Mouse (Mus musculus) brain, embryonic 14.5 days (tissue): ENCODE results near the gene Myl3.

ENCODE experiments used
- CTCF ChIP-seq: fragments of 200-500 bp; IDR thresholded peaks from 2 replicates; pipeline ENCODE4 v1.5.1; 2012; ENCODE audit warnings: inconsistent platforms, mild to moderate bottlenecking, moderate library complexity, borderline replicate concordance; ENCODE audit not compliant: insufficient read depth, insufficient read length; ENCODE audit errors: extremely low read depth
- POLR2A ChIP-seq: fragments of 200-500 bp; IDR thresholded peaks from 2 replicates; pipeline ENCODE4 v1.6.1; 2012; ENCODE audit warnings: mild to moderate bottlenecking, inconsistent platforms, borderline replicate concordance; ENCODE audit not compliant: poor library complexity, insufficient read depth, insufficient read length, severe bottlenecking; ENCODE audit errors: extremely low read depth

DNA sequence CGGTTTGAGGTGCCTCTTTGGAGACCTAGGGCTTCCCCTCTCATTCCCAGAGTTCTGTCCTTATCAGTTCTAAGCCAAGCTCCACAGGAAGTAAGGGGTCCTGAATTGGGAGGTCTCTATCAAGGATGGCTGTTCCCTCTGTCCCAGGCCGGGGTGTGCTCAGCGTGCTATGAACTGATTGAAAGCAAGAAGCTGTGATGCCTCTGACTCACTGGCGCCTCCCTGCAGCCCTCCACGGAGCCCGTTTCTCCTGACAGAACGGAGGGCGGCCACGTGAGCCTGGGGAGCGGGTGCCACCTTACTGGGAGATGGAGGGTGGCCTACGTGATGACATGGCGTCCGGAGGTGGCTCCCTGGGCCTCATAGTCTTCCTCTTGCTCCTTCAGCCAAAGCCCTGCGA is 56.2 kb downstream of the Myl3 start, which contains the start of gene Prss42:
- TF ChIP-seq POLR2A (no peak), CTCF (no peak)
